Mouse (Mus musculus) bone marrow macrophage, adult 2 months (primary cell): ENCODE data around the gene Dip2b.

ENCODE experiments used
- CTCF ChIP-seq: IDR thresholded peaks from 2 replicates; pipeline ENCODE4 v1.5.1; 2012; ENCODE audit warnings: low read depth, mild to moderate bottlenecking, low read length, moderate library complexity
- POLR2A ChIP-seq: IDR thresholded peaks from 2 replicates; pipeline ENCODE4 v1.6.1; 2012; ENCODE audit warnings: mild to moderate bottlenecking, low read depth, low read length, borderline replicate concordance

GRCm38 (mm10) chr15:100112309-100112966 lies 74.0 kb downstream of the Dip2b start:
- TF ChIP-seq POLR2A (no peak), CTCF (no peak)
